Mouse (Mus musculus) leukemia stem cell, adult 10-12 weeks (primary cell): ENCODE measurements around the gene Mroh3. TPM values are rescaled to one million over a fixed set of nuclear protein-coding genes. Genes with fewer than 3 reads are reported as not detected.

Source experiments
- polyA plus RNA-seq: library from polyadenylated mRNA; stranded (reverse); fragments of >175 nt; gene quantifications from 2 replicates; pipeline ENCODE4 v1.2.3, GENCODE M21; 2012; ENCODE audit warnings: low replicate concordance

The Mroh3 gene
- polyA plus RNA-seq = not detected in 2 replicates

GRCm38 (mm10) chr1:136212803-136213202 is at the start of gene Mroh3:
Gene Mroh3, minus strand, starts transcription at chr1:136212828.

GRCm38 (mm10) chr1:136260635-136261238 is 48.1 kb upstream of the Mroh3 start, which contains the start of gene Gpr25:
Gene Gpr25, minus strand, starts transcription at chr1:136260873.

GRCm38 (mm10) chr1:136233892-136234594 is 21.4 kb upstream of the Mroh3 start, which contains the start of gene Inava:
Gene Inava, minus strand, starts transcription at chr1:136234264.

Other genes starting within 250 kb of the Mroh3 start
- not detected in 2 replicates for gene Igfn1, start 206.5 kb downstream of the Mroh3 start, polyA plus RNA-seq
- gene Tmem9, start 204.7 kb downstream of the Mroh3 start, polyA plus RNA-seq = 39.0 and 46.4 TPM in 2 replicates
- gene Ascl5, start 162.0 kb downstream of the Mroh3 start, polyA plus RNA-seq = 1.6 TPM in 1 of 2 replicates, not detected in the other
- 1.9 and 7.0 TPM in 2 replicates for gene Cacna1s, start 160.1 kb downstream of the Mroh3 start, polyA plus RNA-seq
- gene Kif21b, start 81.4 kb downstream of the Mroh3 start, polyA plus RNA-seq = 14.5 and 25.5 TPM in 2 replicates
- 0.07 and 0.43 TPM in 2 replicates for gene Inava, start 21.4 kb upstream of the Mroh3 start, polyA plus RNA-seq
- gene Gpr25, start 48.0 kb upstream of the Mroh3 start, polyA plus RNA-seq = 1.3 and 2.1 TPM in 2 replicates
- 31.7 and 37.8 TPM in 2 replicates for gene Camsap2, start 133.3 kb upstream of the Mroh3 start, polyA plus RNA-seq
- 0.20 and 0.41 TPM in 2 replicates for gene Ddx59, start 202.4 kb upstream of the Mroh3 start, polyA plus RNA-seq